Mouse (Mus musculus) stomach, embryonic 14.5 days (tissue): ENCODE data around the gene Topors. TPM values are rescaled to one million over a fixed set of nuclear protein-coding genes. Genes with fewer than 3 reads are reported as not detected.

Experiments
- ATAC-seq: fragments of 200-750 bp; cut with Nextera tagmentation; 2 replicates; pipeline ENCODE4 v1.8.0; 2017; ENCODE audit warnings: low read depth, moderate TSS enrichment; ENCODE audit not compliant: insufficient number of reproducible peaks, insufficient read depth, low FRiP score
- H3K27ac ChIP-seq: fragments of 300-500 bp; sonication (generic); 2 replicates; pipeline ENCODE4 v1.5.1; 2014; ENCODE audit warnings: mild to moderate bottlenecking, low read length, moderate library complexity, mixed read lengths
- H3K27me3 ChIP-seq: fragments of 300-500 bp; sonication (generic); 2 replicates; pipeline ENCODE4 v1.6.1; 2014; ENCODE audit warnings: low read length, control low read depth, mixed read lengths; ENCODE audit not compliant: control insufficient read depth, insufficient read depth
- H3K36me3 ChIP-seq: fragments of 300-500 bp; sonication (generic); 2 replicates; pipeline ENCODE4 v1.6.1; 2014; ENCODE audit warnings: mild to moderate bottlenecking, control low read depth, low read length, moderate library complexity, mixed read lengths; ENCODE audit not compliant: control insufficient read depth, insufficient read depth
- H3K4me1 ChIP-seq: fragments of 300-500 bp; sonication (generic); 2 replicates; pipeline ENCODE4 v1.6.1; 2014; ENCODE audit warnings: low read length, control low read depth, mixed read lengths; ENCODE audit not compliant: control insufficient read depth, insufficient read depth
- H3K4me2 ChIP-seq: fragments of 300-500 bp; sonication (generic); replicated peaks from 2 replicates; pipeline ENCODE4 v1.6.1; 2014; ENCODE audit warnings: low read depth, low read length, control low read depth
- H3K4me3 ChIP-seq: fragments of 300-500 bp; sonication (generic); 2 replicates; pipeline ENCODE4 v1.5.1; 2014; ENCODE audit warnings: low read depth, low read length, control low read depth
- H3K9ac ChIP-seq: fragments of 300-500 bp; sonication (generic); replicated peaks from 2 replicates; pipeline ENCODE4 v1.6.1; 2014; ENCODE audit warnings: low read depth, mild to moderate bottlenecking, control low read depth, low read length, moderate library complexity, mixed read lengths
- H3K9me3 ChIP-seq: fragments of 300-500 bp; sonication (generic); 2 replicates; pipeline ENCODE4 v1.6.1; 2016; ENCODE audit warnings: low read depth, low read length, control low read depth; ENCODE audit not compliant: control insufficient read depth
- WGBS: fragments of 180-500 bp; shearing (Covaris S2); extraction: QIAGEN DNeasy Blood & Tissue Kit; methylation state at CpG from one replicate; pipeline ENCODE4 v1.1.7; 2014; 5-methylcytosine and 5-hydroxymethylcytosine counted together
- polyA plus RNA-seq: library from polyadenylated mRNA; unstranded; fragments of >200 nt; fragmentation: Nextera tagmentation; extraction: Ambion mirVana; gene quantifications from 2 replicates; pipeline ENCODE4 v1.2.1, GENCODE M21; 2014

Gene Topors
- polyA plus RNA-seq, 1 experiment from 2014 or later = 40.6 TPM

DNA sequence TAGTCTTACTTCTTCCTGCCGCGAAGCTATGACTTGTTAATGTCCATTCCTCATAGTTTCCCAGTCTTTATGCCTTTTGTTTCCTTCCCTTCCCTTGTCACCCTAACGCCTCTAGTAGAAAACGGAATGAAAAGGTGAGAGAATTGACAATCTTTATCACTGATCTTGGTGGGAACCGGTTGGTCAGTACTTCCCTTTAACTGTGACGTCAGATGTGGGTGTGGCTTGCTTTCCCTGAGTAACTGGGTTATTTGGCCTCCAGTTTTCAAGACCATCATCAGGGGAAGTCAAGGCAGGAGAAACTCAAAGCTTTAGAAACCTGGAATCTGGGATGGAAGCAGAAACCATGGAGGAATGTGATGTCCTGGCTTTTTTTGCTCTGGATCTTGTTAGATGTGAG is 27.7 kb downstream of the Topors start:
- 46% methylated on average over 6 of the region's 6 CpGs for WGBS
- Histone ChIP-seq H3K27ac (no peak overlapping the region), H3K4me2 (no peak overlapping the region), H3K4me1 (no peaks in the 10 kb centered on the region), H3K4me3 (no peak overlapping the region), H3K9me3 (no peaks in the 10 kb centered on the region), H3K36me3 (no peaks in the 10 kb centered on the region), H3K27me3 (no peaks in the 10 kb centered on the region), H3K9ac (no peak overlapping the region)
- ATAC-seq = no peak

DNA sequence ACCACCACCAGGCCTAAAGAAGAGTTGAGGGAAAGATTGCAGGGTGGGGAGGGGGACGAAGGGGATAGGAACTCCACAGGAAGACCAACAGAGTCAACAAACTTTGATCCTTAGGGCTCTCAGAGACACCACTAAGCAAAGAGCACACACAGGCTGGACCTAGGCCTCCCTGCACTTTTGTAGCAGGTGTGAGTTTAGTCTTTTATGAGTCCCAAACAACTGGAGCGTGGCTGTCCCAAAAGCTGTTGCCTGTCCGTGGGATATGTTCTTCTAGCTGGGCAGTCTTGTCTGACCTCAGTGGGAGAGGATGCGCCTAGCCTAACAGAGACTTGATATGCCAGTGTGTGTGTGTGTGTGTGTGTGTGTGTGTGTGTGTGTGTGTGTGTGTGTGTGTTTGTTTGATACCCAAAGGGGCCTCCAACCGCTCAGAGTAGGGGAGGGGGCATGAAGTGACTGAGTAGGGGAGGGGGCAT is 29.3 kb downstream of the Topors start:
- Histone ChIP-seq H3K9me3 (no peaks in the 10 kb centered on the region), H3K4me2 (peak overlapping the region; percentile 84), H3K27ac (peak overlapping the region; percentile 85), H3K4me1 (no peaks in the 10 kb centered on the region), H3K27me3 (no peaks in the 10 kb centered on the region), H3K36me3 (no peaks in the 10 kb centered on the region), H3K4me3 (peak overlapping the region; percentile 57), H3K9ac (no peak overlapping the region)
- WGBS = 46% methylated on average over 5 of the region's 5 CpGs
- ATAC-seq = no peak; the same call in 1 of the 2 replicates

DNA sequence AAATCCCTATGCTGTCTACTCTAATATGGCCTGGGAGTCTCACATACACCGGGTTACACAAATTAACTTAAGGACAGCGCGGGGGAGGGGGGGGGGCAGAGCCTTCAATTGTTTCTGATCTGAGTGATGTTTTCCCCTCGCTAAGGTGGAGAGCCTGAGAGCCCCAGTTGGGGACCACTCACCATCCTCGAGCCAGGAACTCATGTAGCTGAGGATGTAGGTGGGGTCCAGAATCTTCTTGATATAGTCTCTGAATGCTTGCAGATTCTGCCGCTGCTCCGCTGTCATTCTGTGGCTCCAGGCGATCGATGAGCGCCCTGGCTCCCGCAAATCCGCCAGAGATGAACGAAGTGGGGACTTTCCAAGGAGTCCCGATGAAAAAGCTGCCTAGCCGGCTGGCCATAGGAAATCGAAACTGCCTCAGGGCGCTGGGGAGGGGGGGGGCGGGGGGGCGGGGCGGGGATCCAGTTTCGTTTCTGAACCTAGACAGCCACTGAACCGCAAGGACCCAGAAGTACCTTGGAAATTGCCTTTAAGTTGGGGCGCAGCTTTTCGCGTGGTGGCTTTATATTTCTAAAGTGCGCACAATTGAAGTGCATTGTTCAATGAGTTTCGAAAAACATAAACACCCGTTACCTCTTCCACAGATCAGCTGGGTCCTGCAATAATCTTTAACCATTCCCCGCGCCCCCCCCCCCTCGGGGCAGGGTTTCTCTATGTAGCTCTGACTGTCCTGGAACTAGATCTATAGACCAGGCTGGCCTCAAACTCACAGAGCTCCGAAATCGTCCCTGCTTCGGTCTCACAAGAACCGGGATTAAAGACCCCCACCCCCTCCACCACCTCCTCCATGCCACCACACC is 30.0 kb downstream of the Topors start, which contains the start of gene Ddx58:
Gene Ddx58 (minus strand): TSS at position 420 of the 863 bp plus-strand sequence.
- Histone ChIP-seq H3K36me3 (no peaks in the 10 kb centered on the region), H3K9me3 (no peaks in the 10 kb centered on the region), H3K27ac (peak within 1 kb of the TSS; percentile 85), H3K4me3 (peak within 1 kb of the TSS; percentile 57), H3K4me1 (no peaks in the 10 kb centered on the region), H3K4me2 (peak within 1 kb of the TSS; percentile 84), H3K9ac (peak within 1 kb of the TSS; percentile 38), H3K27me3 (no peaks in the 10 kb centered on the region)
- WGBS = 2% methylated on average over 34 of the region's 35 CpGs
- peak; percentile 68 for ATAC-seq

DNA sequence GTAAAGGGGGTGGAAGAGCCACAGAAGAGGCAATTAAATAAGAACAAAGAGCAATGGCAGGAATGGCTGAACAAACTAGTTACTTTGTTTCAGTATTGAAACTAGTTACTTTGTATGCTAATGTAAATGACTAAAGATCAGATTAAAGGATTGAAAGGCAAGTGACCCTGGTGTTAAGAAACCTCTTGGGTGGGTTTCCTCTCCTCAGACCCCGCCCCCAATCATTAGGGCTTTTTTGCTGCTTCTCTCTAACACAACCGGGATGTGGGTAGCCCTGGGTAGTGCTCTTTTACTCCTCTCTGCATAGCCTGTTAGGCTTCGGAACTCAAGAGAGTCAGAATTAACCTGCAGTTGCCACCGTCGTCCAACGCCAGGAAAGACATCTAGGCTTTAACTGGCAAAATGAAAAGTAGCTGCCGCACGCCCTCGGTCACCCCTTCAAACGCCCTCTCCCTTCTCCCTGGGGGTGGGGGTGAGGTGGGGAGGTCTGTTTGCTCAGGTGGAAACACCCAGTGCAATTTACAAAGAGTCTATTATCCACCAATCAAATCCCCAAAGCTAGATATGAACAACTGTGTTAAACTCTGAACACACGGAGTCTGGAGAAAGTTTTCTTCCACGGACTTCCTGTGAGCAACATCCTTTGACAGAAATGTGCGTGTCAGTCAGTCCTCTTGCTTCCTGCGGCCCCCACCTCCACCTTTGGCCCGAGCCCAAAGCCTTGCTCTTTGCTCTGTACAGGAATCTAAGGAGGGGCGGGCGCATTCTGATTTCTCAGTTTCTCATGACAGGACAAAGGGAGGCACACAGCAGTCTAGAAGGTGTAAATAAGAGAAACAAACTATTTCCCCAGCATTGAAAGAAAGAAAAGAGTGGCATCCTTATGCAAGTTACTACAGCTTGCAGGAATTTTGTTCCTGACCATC is 30.9 kb downstream of the Topors start:
- no peaks in the 10 kb centered on the region for H3K36me3 ChIP-seq
- WGBS = 3% methylated on average over 17 of the region's 17 CpGs
- ATAC-seq = peak; percentile 76
- peak overlapping the region; percentile 57 for H3K4me3 ChIP-seq
- H3K9ac ChIP-seq = peak overlapping the region; percentile 38
- H3K9me3 ChIP-seq = no peaks in the 10 kb centered on the region
- H3K27ac ChIP-seq = peak overlapping the region; percentile 85
- no peaks in the 10 kb centered on the region for H3K27me3 ChIP-seq
- H3K4me1 ChIP-seq = no peaks in the 10 kb centered on the region
- peak overlapping the region; percentile 84 for H3K4me2 ChIP-seq

DNA sequence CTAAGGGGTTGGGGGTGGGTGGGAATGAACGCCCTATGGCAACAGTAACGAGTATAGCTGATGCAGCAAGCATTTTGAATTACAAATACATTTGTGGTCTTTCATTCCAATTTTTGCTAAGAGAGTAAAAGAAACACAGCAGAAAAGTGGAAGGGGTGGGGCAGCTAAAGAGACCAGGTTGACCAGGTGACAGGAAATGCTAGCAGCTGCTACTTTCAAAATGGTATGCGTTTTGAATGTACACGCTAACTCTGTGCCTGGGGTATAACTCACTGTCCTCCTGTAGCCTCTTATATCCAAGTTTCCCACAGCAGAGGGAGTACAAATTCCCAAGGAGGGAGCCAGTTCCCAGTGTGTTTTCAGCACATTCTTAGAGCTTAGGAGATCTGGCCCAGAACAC is 32.8 kb downstream of the Topors start:
- no peak for ATAC-seq
- H3K27me3 ChIP-seq = no peaks in the 10 kb centered on the region
- H3K9ac ChIP-seq = no peak overlapping the region
- no peaks in the 10 kb centered on the region for H3K4me1 ChIP-seq
- H3K36me3 ChIP-seq = no peaks in the 10 kb centered on the region
- WGBS = 75% methylated on average over 4 of the region's 4 CpGs
- no peak overlapping the region for H3K4me2 ChIP-seq
- H3K9me3 ChIP-seq = no peaks in the 10 kb centered on the region
- H3K27ac ChIP-seq = no peak overlapping the region
- no peak overlapping the region for H3K4me3 ChIP-seq

DNA sequence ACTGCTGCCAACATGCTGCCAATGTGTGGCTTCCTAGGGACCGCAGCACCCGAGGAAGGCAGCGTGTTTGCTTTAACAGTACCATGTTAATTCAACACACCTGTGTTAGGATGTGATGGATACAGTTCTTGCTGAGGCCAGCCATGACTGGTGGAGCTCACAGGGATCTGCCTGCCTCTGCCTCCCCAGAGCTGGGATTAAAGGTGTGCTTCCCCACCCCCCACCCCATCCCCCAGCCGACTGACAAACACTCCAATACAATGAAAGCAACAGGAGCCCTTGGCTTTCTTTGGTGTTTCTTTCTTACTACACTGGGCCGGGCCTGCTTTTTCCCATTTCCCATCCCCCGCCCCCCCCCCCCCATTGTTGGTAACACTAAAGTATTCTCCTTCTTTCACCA is 35.4 kb downstream of the Topors start:
- H3K36me3 ChIP-seq = no peaks in the 10 kb centered on the region
- no peak for ATAC-seq
- no peaks in the 10 kb centered on the region for H3K4me1 ChIP-seq
- no peak overlapping the region for H3K27ac ChIP-seq
- no peak overlapping the region for H3K9ac ChIP-seq
- no peak overlapping the region for H3K4me2 ChIP-seq
- no peaks in the 10 kb centered on the region for H3K27me3 ChIP-seq
- no peak overlapping the region for H3K4me3 ChIP-seq
- no peaks in the 10 kb centered on the region for H3K9me3 ChIP-seq
- 79% methylated on average over 6 of the region's 6 CpGs for WGBS

DNA sequence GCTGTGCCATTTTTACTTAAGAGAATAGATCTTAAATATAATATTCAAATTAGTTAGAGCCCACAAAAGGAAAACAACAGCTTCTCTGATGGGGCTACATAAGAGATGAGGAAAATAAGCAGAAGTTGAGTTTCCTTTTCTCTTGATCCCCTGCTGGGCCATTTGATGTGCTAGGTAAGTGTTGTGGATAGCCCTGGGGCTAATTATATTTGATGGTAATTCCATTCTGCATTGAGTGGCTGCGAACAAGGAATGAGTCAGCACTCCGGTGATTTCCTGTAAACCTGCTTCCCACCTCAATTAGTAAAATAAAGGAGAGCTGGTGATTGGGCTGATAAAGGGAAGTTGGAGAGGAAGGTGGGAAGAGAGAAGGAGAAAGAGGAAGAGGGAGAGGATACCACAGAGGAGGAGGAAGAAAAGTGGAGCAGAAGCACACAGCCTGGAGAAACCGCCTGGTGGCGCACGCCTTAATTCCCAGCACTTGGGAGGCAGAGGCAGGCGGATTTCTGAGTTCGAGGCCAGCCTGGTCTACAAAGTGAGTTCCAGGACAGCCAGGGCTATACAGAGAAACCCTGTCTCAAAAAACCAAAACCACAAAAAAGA is 36.5 kb downstream of the Topors start:
- 91% methylated on average over 7 of the region's 7 CpGs for WGBS
- no peak overlapping the region for H3K4me3 ChIP-seq
- no peak overlapping the region for H3K27ac ChIP-seq
- H3K4me2 ChIP-seq = no peak overlapping the region
- H3K9me3 ChIP-seq = no peaks in the 10 kb centered on the region
- ATAC-seq = no peak
- no peaks in the 10 kb centered on the region for H3K4me1 ChIP-seq
- H3K27me3 ChIP-seq = no peaks in the 10 kb centered on the region
- no peaks in the 10 kb centered on the region for H3K36me3 ChIP-seq
- no peak overlapping the region for H3K9ac ChIP-seq

DNA sequence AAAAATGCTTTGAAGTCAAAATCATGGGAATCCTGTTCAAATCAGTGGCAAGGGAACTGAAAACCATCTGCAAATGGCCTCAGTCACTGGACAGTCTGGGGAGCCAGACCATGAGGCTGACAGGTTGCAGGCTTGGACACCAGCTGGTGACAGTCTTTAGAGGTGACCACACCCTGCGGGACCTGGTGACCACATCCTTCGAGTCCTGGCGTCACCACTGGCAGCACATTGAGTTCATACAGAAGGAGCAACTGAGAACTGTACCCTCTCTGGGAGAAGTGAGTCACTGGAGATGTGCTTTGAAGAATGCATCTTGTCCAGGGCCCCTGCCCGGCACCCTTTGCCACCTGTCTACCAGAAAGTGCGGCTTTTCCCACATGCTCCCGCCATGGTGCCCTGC is 39.9 kb downstream of the Topors start:
- no peak overlapping the region for H3K27ac ChIP-seq
- no peak for ATAC-seq
- H3K9me3 ChIP-seq = no peaks in the 10 kb centered on the region
- H3K27me3 ChIP-seq = no peaks in the 10 kb centered on the region
- H3K36me3 ChIP-seq = no peaks in the 10 kb centered on the region
- H3K4me1 ChIP-seq = no peaks in the 10 kb centered on the region
- no peak overlapping the region for H3K9ac ChIP-seq
- 89% methylated on average over 6 of the region's 6 CpGs for WGBS
- H3K4me2 ChIP-seq = no peak overlapping the region
- no peak overlapping the region for H3K4me3 ChIP-seq
